Mouse (Mus musculus) MEL (cell line): ENCODE data around the gene Irgm2. TPM values are rescaled to one million over a fixed set of nuclear protein-coding genes. Genes with fewer than 3 reads are reported as not detected.

ENCODE experiments used
- DNase-seq: peaks from one replicate; pipeline ENCODE4 v3.0.0; 2011; ENCODE audit warnings: low read depth, low spot score
- H3K27ac ChIP-seq: 2 replicates; pipeline ENCODE4 v1.5.1; 2012; ENCODE audit warnings: low read depth, mild to moderate bottlenecking, control low read depth, low read length, moderate library complexity; ENCODE audit not compliant: control insufficient read depth
- H3K27me3 ChIP-seq, 2 experiments: fragments of 150-350 bp in 1 of 2; sonication (generic) in 1 of 2; 2 replicates each; pipeline ENCODE4 v1.6.1; 2012; ENCODE audit warnings: low read length in 2 of 2, mild to moderate bottlenecking in 2 of 2, improper control_type of control experiment in 1 of 2, moderate library complexity in 1 of 2; ENCODE audit not compliant: insufficient read depth in 2 of 2, control insufficient read depth in 1 of 2
- H3K36me3 ChIP-seq, 2 experiments: 2 replicates each; pipeline ENCODE4 v1.6.1; 2012 to 2014; ENCODE audit warnings: low read length in 2 of 2, improper control_type of control experiment in 1 of 2, inconsistent platforms in 1 of 2, mild to moderate bottlenecking in 1 of 2; ENCODE audit not compliant: insufficient read depth in 2 of 2, control insufficient read depth in 1 of 2
- H3K4me1 ChIP-seq, 2 experiments: fragments of 150-350 bp in 1 of 2; sonication (generic) in 1 of 2; 2 replicates each; pipeline ENCODE4 v1.6.1; 2012; ENCODE audit warnings: low read length in 2 of 2, improper control_type of control experiment in 1 of 2, mild to moderate bottlenecking in 1 of 2; ENCODE audit not compliant: insufficient read depth in 2 of 2, control insufficient read depth in 1 of 2
- H3K4me3 ChIP-seq, 2 experiments: fragments of 150-350 bp in 1 of 2; sonication (generic) in 1 of 2; 2 replicates each; pipeline ENCODE4 v1.5.1; 2012; ENCODE audit warnings: low read depth in 2 of 2, low read length in 2 of 2, mild to moderate bottlenecking in 2 of 2, moderate library complexity in 2 of 2, control low read depth in 1 of 2, improper control_type of control experiment in 1 of 2; ENCODE audit not compliant: control insufficient read depth in 1 of 2, insufficient read depth in 1 of 2
- H3K79me2 ChIP-seq: 2 replicates; pipeline ENCODE4 v1.6.1; 2012; ENCODE audit warnings: mild to moderate bottlenecking, low read length, moderate library complexity; ENCODE audit not compliant: control insufficient read depth, poor library complexity, insufficient read depth
- H3K9ac ChIP-seq: 2 replicates; pipeline ENCODE4 v1.6.1; 2012; ENCODE audit warnings: low read depth, mild to moderate bottlenecking, control low read depth, low read length, moderate library complexity; ENCODE audit not compliant: control insufficient read depth, poor library complexity, severe bottlenecking
- H3K9me3 ChIP-seq: fragments of 150-350 bp; sonication (generic); replicated peaks from 2 replicates; pipeline ENCODE4 v1.6.1; 2012; ENCODE audit warnings: mild to moderate bottlenecking, low read length, improper control_type of control experiment, moderate library complexity; ENCODE audit not compliant: insufficient read depth
- BHLHE40 ChIP-seq: IDR thresholded peaks from 2 replicates; pipeline ENCODE4 v1.6.1; 2012; ENCODE audit warnings: low read depth, mild to moderate bottlenecking, inconsistent platforms, low read length, improper control_type of control experiment, borderline replicate concordance
- CHD2 ChIP-seq: IDR thresholded peaks from 2 replicates; pipeline ENCODE4 v1.6.1; 2011; ENCODE audit warnings: low read length, improper control_type of control experiment
- CTCF ChIP-seq, 3 experiments: IDR thresholded peaks in 2 of 3; conservative IDR thresholded peaks in 1 of 3; 2 replicates each; pipeline ENCODE4 v1.5.1; 2011 to 2012; ENCODE audit warnings: low read length in 3 of 3, low read depth in 2 of 3, mild to moderate bottlenecking in 2 of 3, improper control_type of control experiment in 1 of 3, inconsistent platforms in 1 of 3, mixed read lengths in 1 of 3, moderate library complexity in 1 of 3; ENCODE audit not compliant: control insufficient read depth in 1 of 3, insufficient read depth in 1 of 3, poor library complexity in 1 of 3, severe bottlenecking in 1 of 3
- ELF1 ChIP-seq: IDR thresholded peaks from 2 replicates; pipeline ENCODE4 v1.6.1; 2014; ENCODE audit warnings: low read depth, mild to moderate bottlenecking, inconsistent platforms, low read length, improper control_type of control experiment, moderate library complexity
- EP300 ChIP-seq, 2 experiments: IDR thresholded peaks; 2 replicates each; pipeline ENCODE4 v1.6.1; 2011; ENCODE audit warnings: improper control_type of control experiment in 2 of 2, low read length in 2 of 2, low read depth in 1 of 2, mild to moderate bottlenecking in 1 of 2
- ETS1 ChIP-seq: IDR thresholded peaks from 2 replicates; pipeline ENCODE4 v1.6.1; 2012; ENCODE audit warnings: low read depth, mild to moderate bottlenecking, inconsistent platforms, low read length, improper control_type of control experiment, moderate library complexity
- GABPA ChIP-seq: IDR thresholded peaks from 2 replicates; pipeline ENCODE4 v1.6.1; 2012; ENCODE audit warnings: low read depth, mild to moderate bottlenecking, inconsistent platforms, low read length, improper control_type of control experiment, moderate library complexity
- HCFC1 ChIP-seq: IDR thresholded peaks from 2 replicates; pipeline ENCODE4 v1.6.1; 2012; ENCODE audit warnings: low read depth, mild to moderate bottlenecking, inconsistent platforms, low read length, improper control_type of control experiment, moderate library complexity
- JUND ChIP-seq: IDR thresholded peaks from 2 replicates; pipeline ENCODE4 v1.6.1; 2011; ENCODE audit warnings: low read depth, mild to moderate bottlenecking, improper control_type of control experiment, low read length
- MAX ChIP-seq: IDR thresholded peaks from 2 replicates; pipeline ENCODE4 v1.6.1; 2011; ENCODE audit warnings: low read length, improper control_type of control experiment
- MEF2A ChIP-seq: IDR thresholded peaks from 2 replicates; pipeline ENCODE4 v1.6.1; 2014; ENCODE audit warnings: low read depth, mild to moderate bottlenecking, inconsistent platforms, low read length, improper control_type of control experiment; ENCODE audit not compliant: poor library complexity, insufficient replicate concordance, severe bottlenecking; ENCODE audit errors: extremely low read depth
- MXI1 ChIP-seq: IDR thresholded peaks from 2 replicates; pipeline ENCODE4 v1.6.1; 2011; ENCODE audit warnings: mild to moderate bottlenecking, low read depth, low read length, improper control_type of control experiment
- MYC ChIP-seq: IDR thresholded peaks from 2 replicates; pipeline ENCODE4 v1.6.1; 2011; ENCODE audit warnings: low read depth, mild to moderate bottlenecking, low read length, improper control_type of control experiment, moderate library complexity
- NELFE ChIP-seq: IDR thresholded peaks from 2 replicates; pipeline ENCODE4 v1.6.1; 2011; ENCODE audit warnings: low read depth, low read length, improper control_type of control experiment
- POLR2A ChIP-seq, 2 experiments: IDR thresholded peaks; 2 replicates each; pipeline ENCODE4 v1.6.1; 2011 to 2012; ENCODE audit warnings: low read length in 2 of 2, mild to moderate bottlenecking in 2 of 2, control low read depth in 1 of 2, improper control_type of control experiment in 1 of 2, low read depth in 1 of 2, moderate library complexity in 1 of 2; ENCODE audit not compliant: control insufficient read depth in 1 of 2, insufficient read depth in 1 of 2, poor library complexity in 1 of 2
- POLR2AphosphoS2 ChIP-seq: IDR thresholded peaks from 2 replicates; pipeline ENCODE4 v1.6.1; 2011; ENCODE audit warnings: low read length, improper control_type of control experiment
- RCOR1 ChIP-seq: IDR thresholded peaks from 2 replicates; pipeline ENCODE4 v1.6.1; 2012; ENCODE audit warnings: low read depth, mild to moderate bottlenecking, inconsistent platforms, low read length, improper control_type of control experiment
- SIN3A ChIP-seq: IDR thresholded peaks from 2 replicates; pipeline ENCODE4 v1.6.1; 2012; ENCODE audit warnings: low read length, improper control_type of control experiment, inconsistent platforms
- TAL1 ChIP-seq: IDR thresholded peaks from 2 replicates; pipeline ENCODE4 v1.6.1; 2012; ENCODE audit warnings: mild to moderate bottlenecking, inconsistent platforms, low read length, moderate library complexity, mixed read lengths
- TBP ChIP-seq: IDR thresholded peaks from 2 replicates; pipeline ENCODE4 v1.8.0; 2011; ENCODE audit warnings: low read depth, low read length, improper control_type of control experiment
- TCF12 ChIP-seq: IDR thresholded peaks from 2 replicates; pipeline ENCODE4 v1.6.1; 2014; ENCODE audit warnings: low read depth, mild to moderate bottlenecking, inconsistent platforms, low read length, improper control_type of control experiment, moderate library complexity
- UBTF ChIP-seq: IDR thresholded peaks from 2 replicates; pipeline ENCODE4 v1.6.1; 2012; ENCODE audit warnings: low read depth, mild to moderate bottlenecking, inconsistent platforms, low read length, improper control_type of control experiment, moderate library complexity, borderline replicate concordance; ENCODE audit not compliant: insufficient read depth
- USF1 ChIP-seq: IDR thresholded peaks from 2 replicates; pipeline ENCODE4 v1.6.1; 2014; ENCODE audit warnings: low read depth, mild to moderate bottlenecking, inconsistent platforms, low read length, improper control_type of control experiment, moderate library complexity
- ZC3H11A ChIP-seq: IDR thresholded peaks from 2 replicates; pipeline ENCODE4 v1.6.1; 2012; ENCODE audit warnings: low read depth, mild to moderate bottlenecking, inconsistent platforms, low read length, improper control_type of control experiment
- ZKSCAN1 ChIP-seq: IDR thresholded peaks from 2 replicates; pipeline ENCODE4 v1.6.1; 2012; ENCODE audit warnings: low read depth, mild to moderate bottlenecking, inconsistent platforms, low read length, improper control_type of control experiment, moderate library complexity
- ZMIZ1 ChIP-seq: IDR thresholded peaks from 2 replicates; pipeline ENCODE4 v1.6.1; 2012; ENCODE audit warnings: low read depth, mild to moderate bottlenecking, inconsistent platforms, low read length, improper control_type of control experiment, moderate library complexity
- ZNF384 ChIP-seq: IDR thresholded peaks from 2 replicates; pipeline ENCODE4 v1.6.1; 2012; ENCODE audit warnings: low read depth, mild to moderate bottlenecking, inconsistent platforms, low read length, improper control_type of control experiment
- polyA plus RNA-seq, 2 experiments: library from polyadenylated mRNA; stranded (reverse) in 1 of 2; unstranded in 1 of 2; fragments of >175 nt in 1 of 2; fragments of >200 nt in 1 of 2; gene quantifications; 2 replicates each; pipeline versions ENCODE4 v1.2.1 to v1.2.4; 2012; ENCODE audit warnings: low replicate concordance in 2 of 2, low read depth in 1 of 2; ENCODE audit not compliant: insufficient read length in 2 of 2, insufficient read depth in 1 of 2, missing spikeins in 1 of 2
- total RNA-seq: library from RNA; depleted of rRNA; stranded (reverse); fragments of 300-350 nt; gene quantifications from 2 replicates; pipeline ENCODE4 v1.2.3, GENCODE M21; 2012

Gene Irgm2
- total and polyA plus RNA-seq, 3 experiments, result 1.1 TPM; not detected in 1

DNA sequence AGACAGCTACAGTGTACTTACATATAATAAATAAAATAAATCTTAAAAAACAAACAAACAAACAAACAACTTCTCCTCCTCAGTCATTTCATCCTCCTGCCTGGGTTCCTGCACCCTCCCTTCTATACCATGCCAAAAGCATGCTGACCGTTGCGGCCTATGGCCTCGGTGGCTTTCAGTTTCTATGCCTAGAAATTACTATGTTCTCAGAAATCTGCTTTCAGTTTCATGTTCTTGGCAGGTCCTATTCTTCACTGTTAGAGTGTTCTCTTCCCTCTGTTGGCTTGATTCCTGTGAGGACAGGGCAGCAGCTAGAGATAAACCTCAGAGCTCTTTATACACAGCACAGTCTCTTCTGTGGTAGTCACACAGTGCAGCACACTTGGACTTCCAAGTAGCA, 15.8 kb upstream of the Irgm2 start:
- no peaks in the 10 kb centered on the region for H3K4me1 ChIP-seq
- DNase-seq, result no peak
- H3K4me3 ChIP-seq, result no peak overlapping the region
- H3K36me3 ChIP-seq, result no peaks in the 10 kb centered on the region; a peak in 1 of 4 replicates
- no peaks in the 10 kb centered on the region for H3K9me3 ChIP-seq
- TF ChIP-seq UBTF (no peak), EP300 (IDR thresholded peaks at IDR 0.05; ENCODE audit: low read depth in 1 of 2, low read length in 2 of 2) (no peak), HCFC1 (no peak), ZNF384 (no peak), ELF1 (no peak), TAL1 (no peak), NELFE (no peak)
- no peak overlapping the region for H3K27ac ChIP-seq
- no peaks in the 10 kb centered on the region for H3K27me3 ChIP-seq
- no peaks in the 10 kb centered on the region for H3K79me2 ChIP-seq
- H3K9ac ChIP-seq, result no peak overlapping the region

DNA sequence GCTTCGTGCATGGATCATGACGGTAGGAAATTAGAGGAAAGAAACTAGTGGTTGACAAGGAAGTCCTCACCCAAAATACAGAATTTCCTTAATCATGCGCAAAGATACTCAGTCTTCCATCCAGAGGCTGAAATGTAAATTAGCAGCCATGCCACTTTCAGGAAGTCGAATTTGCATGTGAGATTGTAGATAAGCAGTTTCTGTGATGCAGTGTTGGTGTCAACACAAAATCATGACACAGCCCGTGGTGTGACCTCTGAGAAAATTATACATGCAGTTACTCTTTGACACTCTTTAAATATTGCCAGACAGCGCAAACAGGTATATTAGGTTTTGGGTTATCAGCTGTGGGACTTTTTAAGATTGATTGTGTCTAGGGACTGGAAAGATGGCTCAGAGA, 9.7 kb upstream of the Irgm2 start:
- Histone ChIP-seq H3K9ac (no peak overlapping the region), H3K9me3 (no peaks in the 10 kb centered on the region), H3K4me1 (peaks cover 0 to 2% of the 10 kb centered on the region in 2 experiments; a peak in 1 of 4 replicates)
- DNase-seq, result no peak
- TF ChIP-seq SIN3A, result no peak
- TF ChIP-seq TBP, result no peak
- TF ChIP-seq MYC, result no peak
- TF ChIP-seq BHLHE40, result no peak
- no peak for TF ChIP-seq NELFE
- no peak for TF ChIP-seq POLR2AphosphoS2
- TF ChIP-seq CTCF (IDR thresholded peaks at IDR 0.05 in 2 of 3, conservative IDR thresholded peaks at IDR 0.05 in 1 of 3; ENCODE audit: control insufficient read depth in 1 of 3, insufficient read depth in 1 of 3, low read depth in 2 of 3, low read length in 3 of 3, poor library complexity in 1 of 3, severe bottlenecking in 1 of 3), result no peak
- TF ChIP-seq MAX, result no peak
- no peak for TF ChIP-seq ZMIZ1
- no peak for TF ChIP-seq EP300 (IDR thresholded peaks at IDR 0.05; ENCODE audit: low read depth in 1 of 2, low read length in 2 of 2)
- TF ChIP-seq, all 39 proteins: peak for 0
- Histone ChIP-seq H3K27ac (no peak overlapping the region), H3K79me2 (no peaks in the 10 kb centered on the region), H3K27me3 (peaks cover 0 to 6% of the 10 kb centered on the region in 2 experiments; a peak in 1 of 4 replicates), H3K4me3 (no peak overlapping the region), H3K36me3 (no peaks in the 10 kb centered on the region)

DNA sequence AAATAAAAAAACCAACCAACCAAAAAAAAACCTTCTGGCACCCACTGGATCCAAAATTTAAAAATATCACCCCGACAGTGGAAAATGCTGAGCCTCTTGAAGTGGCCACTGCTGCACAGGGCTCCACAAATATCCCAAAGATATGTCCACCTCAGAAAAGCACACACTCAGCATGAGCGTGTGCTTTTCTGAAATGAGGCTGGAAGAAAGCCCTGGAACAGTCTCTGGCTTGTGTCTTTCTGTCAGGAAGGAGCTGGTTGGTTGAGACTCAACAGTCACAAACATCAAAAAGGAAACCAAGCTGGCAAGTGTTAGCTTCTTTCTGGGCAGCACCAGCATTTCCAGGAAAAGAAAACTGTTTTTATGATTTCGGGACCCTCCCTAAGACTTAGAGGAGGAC, 6.1 kb upstream of the Irgm2 start:
- H3K9ac ChIP-seq, result no peak overlapping the region
- no peaks in the 10 kb centered on the region for H3K9me3 ChIP-seq
- no peak for DNase-seq
- no peak overlapping the region for H3K27ac ChIP-seq
- peaks cover 0 to 2% of the 10 kb centered on the region in 2 experiments; a peak in 1 of 4 replicates for H3K4me1 ChIP-seq
- H3K79me2 ChIP-seq, result no peaks in the 10 kb centered on the region
- peaks cover 0 to 6% of the 10 kb centered on the region in 2 experiments; a peak in 2 of 4 replicates for H3K27me3 ChIP-seq
- H3K4me3 ChIP-seq, result no peak overlapping the region
- H3K36me3 ChIP-seq, result no peaks in the 10 kb centered on the region
- no peak for TF ChIP-seq GABPA
- no peak for TF ChIP-seq CHD2
- TF ChIP-seq ZC3H11A, result no peak
- no peak for TF ChIP-seq MXI1
- TF ChIP-seq JUND, result no peak
- no peak for TF ChIP-seq ZNF384
- no peak for TF ChIP-seq SIN3A
- no peak for TF ChIP-seq RCOR1
- no peak for TF ChIP-seq ZKSCAN1
- no peak for TF ChIP-seq TCF12
- no peak for TF ChIP-seq MEF2A
- no peak for TF ChIP-seq ZMIZ1
- no peak for TF ChIP-seq POLR2AphosphoS2
- TF ChIP-seq USF1, result no peak
- TF ChIP-seq UBTF, result no peak
- no peak for TF ChIP-seq POLR2A (IDR thresholded peaks at IDR 0.05; ENCODE audit: control insufficient read depth in 1 of 2, insufficient read depth in 1 of 2, low read depth in 1 of 2, low read length in 2 of 2, poor library complexity in 1 of 2)
- TF ChIP-seq ETS1, result no peak
